Mouse (Mus musculus): ENCODE measurements around the gene Nudt7. TPM values are rescaled to one million over a fixed set of nuclear protein-coding genes. Genes with fewer than 3 reads are reported as not detected.

The Nudt7 gene
- polyA plus RNA-seq (2015; fragmentation: Nextera tagmentation; extraction: Ambion mirVana) = 16.7 and 22.3 TPM in 2 replicates

DNA sequence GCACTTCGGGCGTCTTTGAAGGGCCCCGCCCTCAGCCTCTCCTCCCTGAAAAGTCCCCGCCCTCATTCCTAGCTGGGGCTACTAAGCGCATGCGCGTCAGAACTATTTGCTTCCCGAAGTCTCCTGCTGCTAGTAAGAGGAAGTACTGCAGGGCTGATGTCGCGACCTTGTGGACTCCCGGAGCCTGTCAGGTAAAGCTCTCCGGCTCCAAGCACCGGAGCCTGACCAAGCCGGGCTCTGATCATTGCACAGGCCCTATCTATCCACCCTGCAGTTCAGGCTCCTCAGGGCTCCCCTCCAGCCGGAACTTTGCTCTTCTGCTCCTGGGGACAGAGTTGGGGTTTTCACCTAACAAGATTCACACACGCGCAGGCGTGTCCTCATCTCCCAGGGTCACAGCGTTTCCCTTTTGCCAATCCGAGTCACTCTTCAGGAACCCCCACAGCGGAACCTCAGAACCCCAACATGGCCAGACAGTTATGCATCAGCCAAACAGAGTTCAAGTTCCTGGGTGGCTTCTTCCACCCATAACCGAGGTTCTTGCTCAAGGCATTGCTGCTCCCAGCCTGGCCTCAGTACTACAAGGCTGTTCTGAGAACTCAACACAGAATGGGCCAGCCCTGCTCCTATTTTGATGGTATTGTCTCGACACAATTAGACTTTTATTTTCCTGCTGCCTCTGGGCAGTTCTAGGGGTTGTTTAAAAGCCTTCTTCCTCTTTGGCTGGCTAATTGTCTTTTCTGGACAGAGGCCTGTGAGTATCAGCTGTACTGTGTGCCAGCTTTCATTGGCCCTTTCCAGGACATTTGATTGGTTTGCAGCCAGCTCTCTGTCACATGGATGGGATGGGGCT is at the start of gene Nudt7:
Gene Nudt7, plus strand, starts transcription at position 48 of the 853 bp plus-strand sequence.
- H3K9ac ChIP-seq (ENCODE audit: low read length) = peak within 1 kb of the TSS; percentile 80
- peak within 1 kb of the TSS; percentile 91 for H3K4me2 ChIP-seq (ENCODE audit: low read depth, low read length)
- H3K9me3 ChIP-seq (ENCODE audit: control insufficient read depth, low read length) = no peaks in the 10 kb centered on the region
- peak within 1 kb of the TSS; percentile 84 for H3K27ac ChIP-seq (ENCODE audit: low read length)
- H3K27me3 ChIP-seq (ENCODE audit: control insufficient read depth, insufficient read depth, low read depth, low read length) = no peaks in the 10 kb centered on the region
- peak within 1 kb of the TSS; percentile 74 for H3K4me3 ChIP-seq (ENCODE audit: low read length)
- no peaks in the 10 kb centered on the region for H3K36me3 ChIP-seq (ENCODE audit: control insufficient read depth, insufficient read depth, low read length)
- 2% methylated on average over 23 of the region's 23 CpGs for WGBS
- ATAC-seq (ENCODE audit: low read depth) = peak; percentile 98
- H3K4me1 ChIP-seq (replicated peaks; ENCODE audit: control insufficient read depth, insufficient read depth, low read length) = 0 out of 2 replicates have a peak, but pooled peaks cover 2% of the 10 kb centered on the region

DNA sequence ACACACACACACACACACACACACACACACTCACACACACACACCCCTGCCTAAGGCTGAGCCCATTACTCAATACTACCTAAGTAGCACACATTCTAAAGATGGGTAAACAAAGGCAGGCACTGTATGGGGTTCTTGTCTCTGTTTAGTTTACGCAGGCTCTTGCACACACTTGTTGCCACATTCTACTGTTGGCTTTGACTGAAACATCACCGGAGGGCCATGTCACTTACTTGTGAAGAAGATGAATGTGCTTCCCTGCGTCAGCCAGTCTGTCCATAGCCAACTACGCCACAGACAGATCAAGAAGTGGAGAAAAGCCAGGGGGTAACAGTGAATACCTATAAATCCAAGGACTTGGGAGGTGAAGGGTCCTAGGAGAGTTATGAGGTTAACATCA is 45.4 kb upstream of the Nudt7 start:
- Histone ChIP-seq H3K4me2 (ENCODE audit: low read depth, low read length) (no peak overlapping the region), H3K27me3 (ENCODE audit: control insufficient read depth, insufficient read depth, low read depth, low read length) (no peaks in the 10 kb centered on the region), H3K36me3 (ENCODE audit: control insufficient read depth, insufficient read depth, low read length) (no peaks in the 10 kb centered on the region), H3K9me3 (ENCODE audit: control insufficient read depth, low read length) (no peaks in the 10 kb centered on the region), H3K9ac (ENCODE audit: low read length) (no peak overlapping the region), H3K4me3 (ENCODE audit: low read length) (no peak overlapping the region), H3K27ac (ENCODE audit: low read length) (no peak overlapping the region), H3K4me1 (replicated peaks; ENCODE audit: control insufficient read depth, insufficient read depth, low read length) (no peaks in the 10 kb centered on the region)
- ATAC-seq (ENCODE audit: low read depth) = no peak
- 50% methylated on average over 4 of the region's 4 CpGs for WGBS

DNA sequence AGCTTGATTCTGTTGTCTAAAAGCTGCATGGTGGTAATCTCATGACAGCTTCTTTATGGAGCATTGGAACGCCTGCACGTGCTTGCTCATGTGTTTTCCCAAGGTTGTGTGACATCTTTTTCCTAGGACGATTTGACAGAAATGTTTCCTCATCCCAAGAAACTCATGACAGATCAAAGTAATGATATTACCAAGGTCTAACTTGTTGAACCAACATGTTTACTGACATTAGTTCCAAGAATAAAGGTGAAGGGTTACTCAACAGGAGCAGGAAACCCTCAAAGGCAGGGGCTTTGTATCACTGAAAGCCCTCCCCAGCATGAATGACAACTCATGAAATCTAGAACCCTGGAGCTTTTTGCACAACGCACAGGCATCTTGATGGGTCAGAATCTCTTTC is 42.6 kb upstream of the Nudt7 start:
- WGBS = 81% methylated on average over 4 of the region's 4 CpGs
- Histone ChIP-seq H3K4me1 (replicated peaks; ENCODE audit: control insufficient read depth, insufficient read depth, low read length) (no peaks in the 10 kb centered on the region), H3K27ac (ENCODE audit: low read length) (no peak overlapping the region), H3K9me3 (ENCODE audit: control insufficient read depth, low read length) (no peaks in the 10 kb centered on the region), H3K9ac (ENCODE audit: low read length) (no peak overlapping the region), H3K4me3 (ENCODE audit: low read length) (no peak overlapping the region), H3K36me3 (ENCODE audit: control insufficient read depth, insufficient read depth, low read length) (no peaks in the 10 kb centered on the region), H3K27me3 (ENCODE audit: control insufficient read depth, insufficient read depth, low read depth, low read length) (no peaks in the 10 kb centered on the region), H3K4me2 (ENCODE audit: low read depth, low read length) (no peak overlapping the region)
- no peak for ATAC-seq (ENCODE audit: low read depth)

GRCm38 (mm10) chr8:114093321-114093720 is 40.0 kb upstream of the Nudt7 start:
- Histone ChIP-seq H3K9ac (ENCODE audit: low read length) (no peak overlapping the region), H3K27ac (ENCODE audit: low read length) (no peak overlapping the region), H3K36me3 (ENCODE audit: control insufficient read depth, insufficient read depth, low read length) (no peaks in the 10 kb centered on the region), H3K27me3 (ENCODE audit: control insufficient read depth, insufficient read depth, low read depth, low read length) (no peaks in the 10 kb centered on the region), H3K4me3 (ENCODE audit: low read length) (no peak overlapping the region), H3K9me3 (ENCODE audit: control insufficient read depth, low read length) (no peaks in the 10 kb centered on the region), H3K4me2 (ENCODE audit: low read depth, low read length) (no peak overlapping the region), H3K4me1 (replicated peaks; ENCODE audit: control insufficient read depth, insufficient read depth, low read length) (no peaks in the 10 kb centered on the region)
- 77% methylated on average over 3 of the region's 3 CpGs for WGBS
- ATAC-seq (ENCODE audit: low read depth) = no peak

GRCm38 (mm10) chr8:114094526-114094925 is 38.8 kb upstream of the Nudt7 start:
- Histone ChIP-seq H3K4me3 (ENCODE audit: low read length) (no peak overlapping the region), H3K9ac (ENCODE audit: low read length) (no peak overlapping the region), H3K27ac (ENCODE audit: low read length) (no peak overlapping the region), H3K9me3 (ENCODE audit: control insufficient read depth, low read length) (no peaks in the 10 kb centered on the region), H3K27me3 (ENCODE audit: control insufficient read depth, insufficient read depth, low read depth, low read length) (no peaks in the 10 kb centered on the region), H3K36me3 (ENCODE audit: control insufficient read depth, insufficient read depth, low read length) (no peaks in the 10 kb centered on the region), H3K4me1 (replicated peaks; ENCODE audit: control insufficient read depth, insufficient read depth, low read length) (no peaks in the 10 kb centered on the region), H3K4me2 (ENCODE audit: low read depth, low read length) (no peak overlapping the region)
- no peak for ATAC-seq (ENCODE audit: low read depth)
- WGBS = 72% methylated on average over 4 of the region's 4 CpGs

- H3K4me1 ChIP-seq (replicated peaks; ENCODE audit: control insufficient read depth, insufficient read depth, low read length) = no peaks in the 10 kb centered on the region
- H3K4me3 ChIP-seq (ENCODE audit: low read length) = no peak overlapping the region
- ATAC-seq (ENCODE audit: low read depth) = no peak
- no peak overlapping the region for H3K4me2 ChIP-seq (ENCODE audit: low read depth, low read length)
- 77% methylated on average over 14 of the region's 14 CpGs for WGBS
- no peak overlapping the region for H3K27ac ChIP-seq (ENCODE audit: low read length)
- H3K9ac ChIP-seq (ENCODE audit: low read length) = no peak overlapping the region
- H3K9me3 ChIP-seq (ENCODE audit: control insufficient read depth, low read length) = no peaks in the 10 kb centered on the region
- no peaks in the 10 kb centered on the region for H3K36me3 ChIP-seq (ENCODE audit: control insufficient read depth, insufficient read depth, low read length)
- no peaks in the 10 kb centered on the region for H3K27me3 ChIP-seq (ENCODE audit: control insufficient read depth, insufficient read depth, low read depth, low read length)
These were observed 32.7 kb upstream of the Nudt7 start for GRCm38 (mm10) chr8:114100561-114101206.

DNA sequence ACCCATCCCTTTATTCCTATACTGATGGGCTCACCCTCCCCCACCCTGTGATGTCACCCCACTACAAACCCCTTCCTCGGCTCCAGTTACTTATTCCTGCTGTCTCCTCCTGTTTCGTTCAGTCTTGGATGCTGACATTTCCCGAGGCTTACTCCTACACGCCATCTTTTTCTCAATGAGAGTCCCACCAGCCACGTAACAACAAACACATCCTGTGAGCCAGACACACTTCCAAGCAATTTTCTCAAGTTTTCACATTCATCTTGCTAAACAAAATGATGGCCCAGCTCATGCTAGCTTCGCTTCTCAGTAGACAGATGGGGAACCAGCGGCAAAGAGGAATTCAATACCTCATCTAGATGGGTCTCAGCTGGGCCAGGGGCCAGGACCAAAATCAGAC is 30.0 kb upstream of the Nudt7 start:
- H3K9ac ChIP-seq (ENCODE audit: low read length) = no peak overlapping the region
- ATAC-seq (ENCODE audit: low read depth) = no peak
- no peaks in the 10 kb centered on the region for H3K27me3 ChIP-seq (ENCODE audit: control insufficient read depth, insufficient read depth, low read depth, low read length)
- no peaks in the 10 kb centered on the region for H3K9me3 ChIP-seq (ENCODE audit: control insufficient read depth, low read length)
- H3K4me1 ChIP-seq (replicated peaks; ENCODE audit: control insufficient read depth, insufficient read depth, low read length) = no peaks in the 10 kb centered on the region
- H3K36me3 ChIP-seq (ENCODE audit: control insufficient read depth, insufficient read depth, low read length) = no peaks in the 10 kb centered on the region
- WGBS = 79% methylated on average over 7 of the region's 7 CpGs
- H3K4me2 ChIP-seq (ENCODE audit: low read depth, low read length) = no peak overlapping the region
- no peak overlapping the region for H3K27ac ChIP-seq (ENCODE audit: low read length)
- H3K4me3 ChIP-seq (ENCODE audit: low read length) = no peak overlapping the region

DNA sequence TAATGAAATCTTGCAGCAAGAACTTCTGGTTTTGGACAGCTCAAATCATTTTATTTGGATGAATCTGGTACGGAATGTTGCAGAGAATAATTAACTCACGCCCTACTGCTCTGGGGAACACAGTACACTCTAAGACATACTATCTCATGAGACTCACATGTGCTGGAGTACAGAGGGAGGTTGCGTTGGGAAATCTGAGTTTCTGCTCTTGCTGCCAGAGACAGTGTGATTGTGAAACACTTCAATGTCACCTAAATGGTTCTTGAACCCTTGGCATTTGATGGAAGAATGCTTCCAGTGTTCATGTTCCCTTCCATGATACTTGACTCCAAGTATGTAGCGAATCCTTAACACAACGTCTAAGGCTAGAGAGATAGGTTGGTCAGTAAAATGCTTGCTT is 27.4 kb upstream of the Nudt7 start:
- 70% methylated on average over 5 of the region's 5 CpGs for WGBS
- H3K4me3 ChIP-seq (ENCODE audit: low read length) = no peak overlapping the region
- no peaks in the 10 kb centered on the region for H3K9me3 ChIP-seq (ENCODE audit: control insufficient read depth, low read length)
- H3K4me2 ChIP-seq (ENCODE audit: low read depth, low read length) = no peak overlapping the region
- no peaks in the 10 kb centered on the region for H3K4me1 ChIP-seq (replicated peaks; ENCODE audit: control insufficient read depth, insufficient read depth, low read length)
- no peak overlapping the region for H3K9ac ChIP-seq (ENCODE audit: low read length)
- H3K27me3 ChIP-seq (ENCODE audit: control insufficient read depth, insufficient read depth, low read depth, low read length) = no peaks in the 10 kb centered on the region
- H3K36me3 ChIP-seq (ENCODE audit: control insufficient read depth, insufficient read depth, low read length) = no peaks in the 10 kb centered on the region
- no peak for ATAC-seq (ENCODE audit: low read depth)
- H3K27ac ChIP-seq (ENCODE audit: low read length) = no peak overlapping the region

GRCm38 (mm10) chr8:114109365-114110140 is 23.8 kb upstream of the Nudt7 start:
- 69% methylated on average over 20 of the region's 20 CpGs for WGBS

More at GRCm38 (mm10) chr8:114109365-114110140, 23.8 kb upstream of the Nudt7 start:
- no peaks in the 10 kb centered on the region for H3K36me3 ChIP-seq (ENCODE audit: control insufficient read depth, insufficient read depth, low read length)
- no peaks in the 10 kb centered on the region for H3K9me3 ChIP-seq (ENCODE audit: control insufficient read depth, low read length)
- no peak overlapping the region for H3K9ac ChIP-seq (ENCODE audit: low read length)
- no peak for ATAC-seq (ENCODE audit: low read depth)
- H3K27me3 ChIP-seq (ENCODE audit: control insufficient read depth, insufficient read depth, low read depth, low read length) = no peaks in the 10 kb centered on the region
- no peak overlapping the region for H3K27ac ChIP-seq (ENCODE audit: low read length)
- H3K4me1 ChIP-seq (replicated peaks; ENCODE audit: control insufficient read depth, insufficient read depth, low read length) = no peaks in the 10 kb centered on the region
- H3K4me2 ChIP-seq (ENCODE audit: low read depth, low read length) = no peak overlapping the region
- H3K4me3 ChIP-seq (ENCODE audit: low read length) = no peak overlapping the region

All from lung, embryonic 16.5 days (tissue).